Mouse (Mus musculus): ENCODE results near the gene Shc3. TPM values are rescaled to one million over a fixed set of nuclear protein-coding genes. Genes with fewer than 3 reads are reported as not detected.
A peak's percentile ranks its signal among the peaks of the same experiment; 100 is the strongest.

The Shc3 gene
- 0.07 TPM in 1 of 2 replicates, not detected in the other for polyA plus RNA-seq (2015; fragmentation: Nextera tagmentation; extraction: Ambion mirVana)

DNA sequence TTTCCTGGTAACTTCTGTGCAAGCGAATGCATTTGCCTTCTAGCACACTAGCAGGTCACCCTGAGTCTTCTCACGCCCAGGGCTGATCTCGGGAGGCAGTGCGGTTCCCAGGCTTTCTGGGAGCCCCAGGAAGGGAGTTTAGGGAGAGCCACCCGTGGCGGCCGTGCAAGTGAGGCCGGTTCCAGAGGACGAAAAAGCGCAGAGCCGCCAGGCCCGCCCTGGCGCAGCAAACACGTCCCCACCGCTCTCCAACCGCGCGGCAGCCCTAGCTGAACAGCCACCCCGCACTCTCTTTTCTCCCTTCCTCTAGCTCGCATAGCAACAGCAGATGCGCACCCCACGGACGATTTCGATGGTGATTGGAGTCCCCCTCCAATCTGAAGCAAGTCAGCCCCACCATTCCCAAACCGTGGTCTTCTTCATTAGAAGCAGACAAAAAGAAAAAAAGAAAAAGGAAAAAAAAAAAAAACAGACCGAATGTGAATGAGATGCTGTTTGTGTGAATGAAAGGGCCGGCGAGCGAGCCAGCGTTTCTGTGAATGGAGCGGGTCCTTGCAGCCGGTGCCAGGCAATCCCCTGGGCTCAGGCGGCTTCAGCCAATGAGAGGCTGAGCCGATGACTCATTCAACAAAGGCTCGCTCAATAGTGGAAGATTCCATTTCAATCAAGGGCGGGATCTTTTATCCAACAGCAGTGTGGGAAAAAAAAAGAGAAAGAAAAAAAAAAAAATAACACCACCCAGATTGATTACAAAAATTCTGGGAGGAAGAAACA, at the start of gene Shc3:
Gene Shc3, minus strand, starts transcription at position 509 of the 774 bp plus-strand sequence.
- Histone ChIP-seq H3K27me3 (ENCODE audit: control insufficient read depth, insufficient read depth, low read depth, low read length) (peaks cover 64% of the 10 kb centered on the region), H3K9me3 (replicated peaks; ENCODE audit: control insufficient read depth, low read length) (no peaks in the 10 kb centered on the region)
- no peak for ATAC-seq (ENCODE audit: low read depth)

DNA sequence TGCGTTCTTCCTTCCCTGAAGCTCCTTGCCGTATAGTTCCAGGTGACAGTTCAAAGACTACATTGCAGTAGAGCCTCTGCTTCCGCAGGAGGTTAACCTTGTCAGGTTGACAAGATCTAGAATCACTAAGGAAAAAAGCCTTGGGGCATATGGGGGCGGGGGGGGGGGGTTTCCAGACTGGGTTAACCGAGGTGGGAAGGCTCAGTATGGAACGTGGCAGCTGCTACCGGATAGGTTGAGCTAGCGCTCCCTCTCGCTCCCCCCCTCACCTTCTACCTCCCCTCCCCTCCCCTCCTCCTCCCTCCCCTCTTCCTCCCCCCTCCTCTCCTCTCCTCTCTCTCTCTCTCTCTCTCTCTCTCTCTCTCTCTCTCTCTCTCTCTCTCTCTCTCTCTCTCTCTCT, 49.4 kb upstream of the Shc3 start:
- Histone ChIP-seq H3K9me3 (replicated peaks; ENCODE audit: control insufficient read depth, low read length) (no peaks in the 10 kb centered on the region), H3K27me3 (ENCODE audit: control insufficient read depth, insufficient read depth, low read depth, low read length) (no peaks in the 10 kb centered on the region), H3K4me1 (ENCODE audit: control insufficient read depth, low read depth, low read length) (no peaks in the 10 kb centered on the region), H3K36me3 (ENCODE audit: control insufficient read depth, insufficient read depth) (no peaks in the 10 kb centered on the region), H3K27ac (ENCODE audit: low read length) (no peak overlapping the region), H3K4me3 (ENCODE audit: low read depth, low read length) (no peak overlapping the region), H3K9ac (ENCODE audit: low read depth, low read length) (no peak overlapping the region), H3K4me2 (ENCODE audit: low read depth, low read length) (no peak overlapping the region)
- no peak for ATAC-seq (ENCODE audit: low read depth)
- 16% methylated on average over 6 of the region's 9 CpGs for WGBS (ENCODE audit: insufficient replicate concordance)

More for the DNA sequence above, at the start of gene Shc3:
- Histone ChIP-seq H3K9ac (ENCODE audit: low read depth, low read length) (no peak within 1 kb of the TSS), H3K4me1 (ENCODE audit: control insufficient read depth, low read depth, low read length) (no peaks in the 10 kb centered on the region), H3K4me2 (ENCODE audit: low read depth, low read length) (peak within 1 kb of the TSS; percentile 28; the same call in 1 of the 2 replicates), H3K36me3 (ENCODE audit: control insufficient read depth, insufficient read depth) (no peaks in the 10 kb centered on the region), H3K4me3 (ENCODE audit: low read depth, low read length) (0 out of 2 replicates have a peak within 1 kb of the TSS, but pooled peaks have one; percentile 3), H3K27ac (ENCODE audit: low read length) (no peak within 1 kb of the TSS)
- WGBS (ENCODE audit: insufficient replicate concordance) = 2% methylated on average over 36 of the region's 36 CpGs

DNA sequence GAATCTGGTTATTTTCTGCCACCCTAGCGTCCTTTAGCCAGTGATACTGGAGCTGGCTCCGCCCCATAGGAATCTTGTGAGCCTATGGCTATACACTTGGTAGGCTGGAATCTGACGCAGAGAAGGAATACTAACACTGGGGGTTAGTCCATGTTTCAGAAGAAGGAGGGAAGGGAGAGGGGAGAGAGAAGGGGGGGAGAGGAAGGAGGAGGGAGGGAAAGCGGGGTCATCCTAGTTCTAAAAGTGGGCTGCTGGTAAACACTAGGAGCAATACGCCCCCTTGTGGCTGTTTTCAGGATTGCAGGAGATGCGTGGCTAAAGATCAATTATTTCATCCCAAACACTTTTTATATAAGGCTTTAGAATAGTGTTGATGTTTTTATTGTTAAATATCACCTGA, 48.6 kb upstream of the Shc3 start:
- Histone ChIP-seq H3K27ac (ENCODE audit: low read length) (no peak overlapping the region), H3K4me1 (ENCODE audit: control insufficient read depth, low read depth, low read length) (no peaks in the 10 kb centered on the region), H3K9ac (ENCODE audit: low read depth, low read length) (no peak overlapping the region), H3K9me3 (replicated peaks; ENCODE audit: control insufficient read depth, low read length) (no peaks in the 10 kb centered on the region), H3K27me3 (ENCODE audit: control insufficient read depth, insufficient read depth, low read depth, low read length) (no peaks in the 10 kb centered on the region), H3K36me3 (ENCODE audit: control insufficient read depth, insufficient read depth) (no peaks in the 10 kb centered on the region), H3K4me2 (ENCODE audit: low read depth, low read length) (no peak overlapping the region), H3K4me3 (ENCODE audit: low read depth, low read length) (no peak overlapping the region)
- WGBS (ENCODE audit: insufficient replicate concordance) = 22% methylated on average over 6 of the region's 6 CpGs
- ATAC-seq (ENCODE audit: low read depth) = no peak

DNA sequence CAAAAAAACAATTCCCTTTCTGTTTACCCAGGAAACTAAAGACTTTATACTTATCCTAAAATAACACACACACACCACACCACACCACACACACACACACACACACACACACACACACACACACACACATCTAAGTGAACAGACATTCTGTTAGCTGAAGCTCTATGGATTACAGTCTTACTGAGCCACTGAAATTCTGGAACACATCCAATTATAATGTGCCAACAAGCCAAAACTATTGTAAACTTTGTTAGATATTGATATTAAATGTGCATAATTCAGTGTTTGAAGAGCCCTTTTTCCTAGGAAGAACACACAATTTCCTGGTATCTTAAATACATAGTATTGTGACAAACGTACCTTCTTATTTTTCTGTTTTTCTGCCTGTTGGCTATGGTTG, 48.1 kb upstream of the Shc3 start:
- Histone ChIP-seq H3K4me1 (ENCODE audit: control insufficient read depth, low read depth, low read length) (no peaks in the 10 kb centered on the region), H3K27me3 (ENCODE audit: control insufficient read depth, insufficient read depth, low read depth, low read length) (no peaks in the 10 kb centered on the region), H3K9me3 (replicated peaks; ENCODE audit: control insufficient read depth, low read length) (no peaks in the 10 kb centered on the region), H3K9ac (ENCODE audit: low read depth, low read length) (no peak overlapping the region), H3K4me3 (ENCODE audit: low read depth, low read length) (no peak overlapping the region), H3K4me2 (ENCODE audit: low read depth, low read length) (no peak overlapping the region), H3K36me3 (ENCODE audit: control insufficient read depth, insufficient read depth) (no peaks in the 10 kb centered on the region), H3K27ac (ENCODE audit: low read length) (no peak overlapping the region)
- no peak for ATAC-seq (ENCODE audit: low read depth)
- WGBS (ENCODE audit: insufficient replicate concordance) = 40% methylated on average over 1 of the region's 1 CpGs

DNA sequence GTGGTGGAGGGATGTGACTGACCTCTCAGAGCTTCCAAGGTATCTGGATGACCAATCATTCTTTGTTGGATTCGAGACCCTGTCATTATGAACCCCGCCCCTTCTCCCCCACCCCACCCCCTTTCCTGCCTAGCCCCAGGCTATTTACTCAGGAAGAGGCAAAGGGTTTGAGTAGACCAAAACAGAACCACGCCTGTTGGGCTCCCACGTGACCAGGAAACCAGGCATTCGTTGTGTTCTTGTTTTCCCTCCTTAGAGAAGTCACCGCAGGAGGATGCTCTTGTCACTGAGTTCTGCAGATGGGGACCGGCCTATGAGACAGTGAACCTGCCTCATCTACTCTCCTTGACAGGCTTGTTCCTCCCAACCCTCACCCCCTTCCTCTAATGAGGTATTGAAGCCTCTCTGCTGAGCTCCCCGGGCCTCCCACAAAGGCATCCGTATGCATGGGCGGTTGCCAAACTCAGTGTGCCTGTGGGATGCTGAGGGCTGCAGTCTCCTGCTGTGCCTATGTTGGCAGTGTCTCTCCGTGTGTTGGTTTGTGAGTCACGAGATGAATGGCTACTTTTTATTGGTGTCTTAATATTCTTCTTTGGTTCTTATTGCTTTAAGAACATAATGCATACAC, 47.3 kb upstream of the Shc3 start:
- no peak overlapping the region for H3K4me3 ChIP-seq (ENCODE audit: low read depth, low read length)
- WGBS (ENCODE audit: insufficient replicate concordance) = 20% methylated on average over 12 of the region's 12 CpGs
- no peak overlapping the region for H3K27ac ChIP-seq (ENCODE audit: low read length)
- H3K9me3 ChIP-seq (replicated peaks; ENCODE audit: control insufficient read depth, low read length) = no peaks in the 10 kb centered on the region
- no peak for ATAC-seq (ENCODE audit: low read depth)
- H3K36me3 ChIP-seq (ENCODE audit: control insufficient read depth, insufficient read depth) = no peaks in the 10 kb centered on the region
- no peaks in the 10 kb centered on the region for H3K27me3 ChIP-seq (ENCODE audit: control insufficient read depth, insufficient read depth, low read depth, low read length)
- H3K4me1 ChIP-seq (ENCODE audit: control insufficient read depth, low read depth, low read length) = no peaks in the 10 kb centered on the region
- no peak overlapping the region for H3K4me2 ChIP-seq (ENCODE audit: low read depth, low read length)
- H3K9ac ChIP-seq (ENCODE audit: low read depth, low read length) = no peak overlapping the region

DNA sequence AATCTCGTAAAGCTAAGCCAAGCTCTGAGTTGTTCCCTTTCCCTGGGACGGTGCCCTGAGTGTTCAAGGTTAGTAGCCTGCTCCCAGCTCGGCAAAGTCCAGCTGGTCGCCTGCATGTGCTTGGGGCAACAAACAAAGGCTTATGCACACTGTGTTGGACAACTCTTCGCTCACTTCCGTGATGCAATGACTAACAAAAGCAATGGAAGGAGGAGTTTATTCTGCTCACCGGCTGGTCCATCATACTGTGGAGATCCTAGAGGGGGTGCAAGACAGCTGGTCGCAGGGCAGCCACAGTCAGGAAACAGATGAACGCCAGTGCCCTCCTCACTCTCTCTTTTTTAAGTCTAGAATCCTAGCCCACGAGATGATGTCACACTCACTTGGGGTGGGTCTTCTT, 46.6 kb upstream of the Shc3 start:
- ATAC-seq (ENCODE audit: low read depth) = no peak
- H3K4me2 ChIP-seq (ENCODE audit: low read depth, low read length) = no peak overlapping the region

DNA sequence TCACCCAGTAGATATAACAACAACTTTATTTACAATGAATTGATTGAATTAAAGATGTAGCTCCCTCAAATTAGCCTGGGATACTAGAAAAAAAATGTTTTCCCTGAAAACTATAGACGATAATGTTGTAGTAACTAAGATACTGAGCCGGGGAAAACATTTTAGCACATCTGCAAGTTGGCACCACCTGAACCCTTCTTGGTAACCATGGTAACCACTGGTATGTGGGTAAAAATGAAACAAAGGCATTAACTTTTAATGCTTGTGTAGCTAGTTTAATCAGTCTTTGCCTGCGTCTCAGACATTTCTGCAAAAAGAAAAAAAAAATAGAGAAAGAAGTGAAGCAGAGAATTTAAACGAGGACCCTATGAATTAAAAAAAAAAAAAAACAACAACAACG, 42.3 kb upstream of the Shc3 start:
- ATAC-seq (ENCODE audit: low read depth) = no peak
- H3K4me2 ChIP-seq (ENCODE audit: low read depth, low read length) = no peak overlapping the region
- no peak overlapping the region for H3K9ac ChIP-seq (ENCODE audit: low read depth, low read length)
- no peaks in the 10 kb centered on the region for H3K27me3 ChIP-seq (ENCODE audit: control insufficient read depth, insufficient read depth, low read depth, low read length)
- H3K27ac ChIP-seq (ENCODE audit: low read length) = no peak overlapping the region
- 56% methylated on average over 5 of the region's 5 CpGs for WGBS (ENCODE audit: insufficient replicate concordance)
- H3K36me3 ChIP-seq (ENCODE audit: control insufficient read depth, insufficient read depth) = no peaks in the 10 kb centered on the region
- H3K4me3 ChIP-seq (ENCODE audit: low read depth, low read length) = no peak overlapping the region
- no peaks in the 10 kb centered on the region for H3K9me3 ChIP-seq (replicated peaks; ENCODE audit: control insufficient read depth, low read length)
- H3K4me1 ChIP-seq (ENCODE audit: control insufficient read depth, low read depth, low read length) = no peaks in the 10 kb centered on the region

More for the DNA sequence above, 46.6 kb upstream of the Shc3 start:
- no peak overlapping the region for H3K27ac ChIP-seq (ENCODE audit: low read length)
- H3K4me1 ChIP-seq (ENCODE audit: control insufficient read depth, low read depth, low read length) = no peaks in the 10 kb centered on the region
- H3K9ac ChIP-seq (ENCODE audit: low read depth, low read length) = no peak overlapping the region
- no peaks in the 10 kb centered on the region for H3K27me3 ChIP-seq (ENCODE audit: control insufficient read depth, insufficient read depth, low read depth, low read length)
- H3K36me3 ChIP-seq (ENCODE audit: control insufficient read depth, insufficient read depth) = no peaks in the 10 kb centered on the region
- no peaks in the 10 kb centered on the region for H3K9me3 ChIP-seq (replicated peaks; ENCODE audit: control insufficient read depth, low read length)
- H3K4me3 ChIP-seq (ENCODE audit: low read depth, low read length) = no peak overlapping the region
- 37% methylated on average over 10 of the region's 10 CpGs for WGBS (ENCODE audit: insufficient replicate concordance)

DNA sequence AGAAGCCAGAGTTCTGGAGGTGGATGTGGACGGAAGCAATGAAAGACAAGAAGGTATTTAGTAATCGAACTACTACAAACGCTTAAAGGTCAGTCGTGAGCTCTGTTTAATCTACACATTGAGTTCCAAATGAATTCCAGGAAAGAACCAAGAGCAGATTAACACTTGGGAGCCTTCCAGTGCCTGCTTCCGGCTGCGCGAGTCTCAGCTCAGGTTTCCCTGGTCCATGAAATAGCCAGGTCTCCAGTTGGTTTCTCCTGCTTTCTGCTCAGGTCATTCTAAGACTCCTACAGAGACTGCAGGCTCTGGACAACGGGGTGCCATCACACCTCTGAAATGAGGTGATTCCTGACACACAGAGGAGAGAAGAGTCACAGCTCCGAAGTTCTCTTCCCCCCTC, 41.8 kb upstream of the Shc3 start:
- no peaks in the 10 kb centered on the region for H3K4me1 ChIP-seq (ENCODE audit: control insufficient read depth, low read depth, low read length)
- H3K9me3 ChIP-seq (replicated peaks; ENCODE audit: control insufficient read depth, low read length) = no peaks in the 10 kb centered on the region
- no peak overlapping the region for H3K27ac ChIP-seq (ENCODE audit: low read length)
- 26% methylated on average over 9 of the region's 9 CpGs for WGBS (ENCODE audit: insufficient replicate concordance)
- H3K27me3 ChIP-seq (ENCODE audit: control insufficient read depth, insufficient read depth, low read depth, low read length) = no peaks in the 10 kb centered on the region
- H3K36me3 ChIP-seq (ENCODE audit: control insufficient read depth, insufficient read depth) = no peaks in the 10 kb centered on the region
- H3K9ac ChIP-seq (ENCODE audit: low read depth, low read length) = no peak overlapping the region
- no peak overlapping the region for H3K4me2 ChIP-seq (ENCODE audit: low read depth, low read length)
- H3K4me3 ChIP-seq (ENCODE audit: low read depth, low read length) = no peak overlapping the region
- ATAC-seq (ENCODE audit: low read depth) = no peak

DNA sequence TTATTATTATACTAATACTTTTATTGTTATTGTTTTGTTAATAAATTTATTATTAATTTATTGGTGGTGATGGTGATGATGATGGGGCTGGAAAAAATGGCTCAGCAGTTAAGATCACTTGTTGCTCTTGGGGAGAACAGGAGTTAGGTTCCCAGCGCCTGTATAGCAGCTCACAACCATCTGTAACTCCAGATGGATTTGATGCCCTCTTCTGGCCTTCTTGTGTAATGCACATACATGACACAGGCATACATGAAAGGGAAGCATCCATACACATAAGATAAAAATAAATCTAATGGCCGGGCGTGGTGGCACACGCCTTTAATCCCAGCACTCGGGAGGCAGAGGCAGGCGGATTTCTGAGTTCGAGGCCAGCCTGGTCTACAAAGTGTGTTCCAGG, 40.0 kb upstream of the Shc3 start:
- no peak for ATAC-seq (ENCODE audit: low read depth)
- no peak overlapping the region for H3K27ac ChIP-seq (ENCODE audit: low read length)
- H3K4me1 ChIP-seq (ENCODE audit: control insufficient read depth, low read depth, low read length) = no peaks in the 10 kb centered on the region
- H3K4me3 ChIP-seq (ENCODE audit: low read depth, low read length) = no peak overlapping the region
- no peaks in the 10 kb centered on the region for H3K27me3 ChIP-seq (ENCODE audit: control insufficient read depth, insufficient read depth, low read depth, low read length)
- no peak overlapping the region for H3K4me2 ChIP-seq (ENCODE audit: low read depth, low read length)
- H3K9ac ChIP-seq (ENCODE audit: low read depth, low read length) = no peak overlapping the region
- 67% methylated on average over 6 of the region's 7 CpGs for WGBS (ENCODE audit: insufficient replicate concordance)
- no peaks in the 10 kb centered on the region for H3K9me3 ChIP-seq (replicated peaks; ENCODE audit: control insufficient read depth, low read length)
- H3K36me3 ChIP-seq (ENCODE audit: control insufficient read depth, insufficient read depth) = no peaks in the 10 kb centered on the region

All from liver, embryonic 16.5 days (tissue).